Mouse (Mus musculus) hindbrain, embryonic 10.5 days (tissue): ENCODE data around the gene Gm11027. TPM values are rescaled to one million over a fixed set of nuclear protein-coding genes. Genes with fewer than 3 reads are reported as not detected.
A peak's percentile ranks its signal among the peaks of the same experiment; 100 is the strongest.

Source experiments
- DNase-seq: peaks from one replicate; pipeline ENCODE4 v3.0.0-alpha.2; 2017; ENCODE audit warnings: low spot score
- H3K27ac ChIP-seq: fragments of 300-500 bp; sonication (generic); 2 replicates; pipeline ENCODE4 v1.5.1; 2016; ENCODE audit warnings: mild to moderate bottlenecking, moderate library complexity
- H3K27me3 ChIP-seq: fragments of 300-500 bp; sonication (generic); 2 replicates; pipeline ENCODE4 v1.6.1; 2016; ENCODE audit warnings: mild to moderate bottlenecking; ENCODE audit not compliant: poor library complexity, insufficient read depth, severe bottlenecking
- H3K36me3 ChIP-seq: fragments of 300-500 bp; sonication (generic); 2 replicates; pipeline ENCODE4 v1.6.1; 2016; ENCODE audit warnings: mild to moderate bottlenecking, moderate library complexity
- H3K4me1 ChIP-seq: fragments of 300-500 bp; sonication (generic); replicated peaks from 2 replicates; pipeline ENCODE4 v1.6.1; 2016; ENCODE audit warnings: mild to moderate bottlenecking
- H3K4me3 ChIP-seq: fragments of 300-500 bp; sonication (generic); 2 replicates; pipeline ENCODE4 v1.5.1; 2016; ENCODE audit warnings: mild to moderate bottlenecking, moderate library complexity
- H3K9me3 ChIP-seq: fragments of 300-500 bp; sonication (generic); 2 replicates; pipeline ENCODE4 v1.6.1; 2016; ENCODE audit warnings: mild to moderate bottlenecking, moderate library complexity
- WGBS: fragments of 180-500 bp; shearing (Covaris S2); methylation state at CpG from one replicate; pipeline ENCODE4 v1.1.7; 2016; 5-methylcytosine and 5-hydroxymethylcytosine counted together
- polyA plus RNA-seq: library from polyadenylated mRNA; unstranded; fragments of >200 nt; fragmentation: Nextera tagmentation; extraction: Ambion mirVana; gene quantifications from 2 replicates; pipeline ENCODE4 v1.2.1, GENCODE M21; 2016

Gene Gm11027
- polyA plus RNA-seq, 1 experiment from 2014 or later = not detected

DNA sequence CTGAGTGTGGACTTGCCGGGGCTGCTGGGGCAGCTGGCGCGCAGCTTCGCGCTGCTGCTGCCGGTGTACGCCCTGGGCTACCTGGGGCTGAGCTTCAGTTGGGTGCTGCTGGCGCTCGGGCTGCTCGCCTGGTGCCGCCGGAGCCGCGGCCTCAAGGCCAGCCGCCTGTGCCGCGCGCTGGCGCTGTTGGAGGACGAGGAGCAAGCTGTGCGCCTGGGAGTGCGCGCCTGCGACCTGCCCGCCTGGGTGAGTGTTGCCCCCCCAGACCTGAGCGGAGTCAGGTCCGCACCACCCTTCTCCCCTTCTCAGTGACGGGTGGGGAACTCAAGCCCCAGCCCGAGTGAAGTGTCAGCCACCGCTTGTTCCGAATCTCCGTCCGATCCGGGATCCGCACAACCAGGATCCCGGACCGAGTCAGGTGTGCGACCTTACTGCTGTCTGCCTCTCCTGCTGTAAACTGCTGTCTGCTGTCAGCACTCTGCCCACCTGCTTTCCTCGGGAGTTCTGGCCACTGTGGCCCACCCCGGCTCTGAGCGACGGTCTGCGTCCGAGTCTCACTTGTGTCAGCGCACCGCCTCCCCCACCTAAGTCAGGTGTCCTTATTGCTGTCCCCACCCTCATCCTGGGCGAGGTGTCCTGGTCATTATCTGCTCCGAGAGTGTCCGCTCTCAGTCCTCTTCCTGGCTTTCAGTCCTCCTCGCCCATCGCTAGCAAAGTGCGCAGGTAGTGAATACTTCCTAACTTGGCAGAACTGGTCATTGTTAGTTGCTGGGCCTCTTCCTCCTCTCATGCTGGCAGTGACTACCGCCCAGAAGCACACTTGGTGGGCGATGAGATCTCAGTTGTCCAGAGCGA is 6.5 kb downstream of the Gm11027 start:
- Histone ChIP-seq H3K4me3 (peak overlapping the region; percentile 97), H3K9me3 (no peaks in the 10 kb centered on the region), H3K36me3 (no peaks in the 10 kb centered on the region), H3K27me3 (no peaks in the 10 kb centered on the region), H3K4me1 (peaks cover 17% of the 10 kb centered on the region), H3K27ac (peak overlapping the region; percentile 96)
- peak; percentile 29 for DNase-seq
- under 1% methylated on average over 55 of the region's 55 CpGs for WGBS

DNA sequence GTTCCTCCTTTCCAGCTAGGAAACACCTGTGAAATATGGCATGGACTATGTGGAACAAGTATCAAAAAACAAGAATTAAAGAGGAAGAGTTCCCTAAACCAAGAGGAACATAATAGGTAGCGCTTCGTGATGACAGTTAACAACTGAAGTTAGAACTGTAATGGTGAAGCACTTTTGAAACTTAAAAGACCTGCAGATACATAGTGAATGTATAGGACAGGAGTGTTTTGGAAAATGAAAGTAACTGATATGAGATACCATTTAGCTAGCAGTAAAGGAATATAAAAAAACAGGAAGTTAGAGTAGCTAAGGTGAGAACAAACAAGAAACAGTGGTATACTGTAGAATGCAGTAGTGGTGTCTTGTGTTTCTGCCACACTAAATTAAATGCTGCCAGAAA is 7.7 kb downstream of the Gm11027 start:
- H3K4me3 ChIP-seq = peak overlapping the region; percentile 97; the same call in 1 of the 2 replicates
- WGBS = 95% methylated on average over 2 of the region's 2 CpGs
- H3K27ac ChIP-seq = no peak overlapping the region
- H3K4me1 ChIP-seq = peaks cover 17% of the 10 kb centered on the region
- DNase-seq = no peak
- no peaks in the 10 kb centered on the region for H3K27me3 ChIP-seq
- no peaks in the 10 kb centered on the region for H3K9me3 ChIP-seq
- H3K36me3 ChIP-seq = no peaks in the 10 kb centered on the region

DNA sequence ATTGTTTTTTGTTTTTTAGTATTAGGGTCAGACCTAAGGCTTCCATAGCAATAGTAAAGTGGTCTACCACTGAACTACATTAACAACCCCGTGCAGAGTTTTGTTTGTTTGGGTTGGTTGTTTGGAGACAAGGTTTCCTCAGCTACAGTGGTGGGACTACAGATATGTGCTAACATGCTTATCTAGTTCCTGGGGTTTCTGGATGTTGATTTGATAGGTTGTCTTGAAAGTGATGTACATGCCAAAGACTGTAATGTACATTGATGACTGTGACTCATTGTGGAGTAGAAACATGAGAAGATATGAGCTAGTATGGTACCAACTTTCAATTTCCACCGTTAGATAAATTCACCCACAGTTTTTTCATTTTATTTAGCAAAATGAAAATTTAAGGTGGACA is 8.3 kb downstream of the Gm11027 start:
- H3K36me3 ChIP-seq = no peaks in the 10 kb centered on the region
- DNase-seq = no peak
- H3K27ac ChIP-seq = no peak overlapping the region
- no peaks in the 10 kb centered on the region for H3K9me3 ChIP-seq
- WGBS = 88% methylated on average over 2 of the region's 2 CpGs
- H3K4me3 ChIP-seq = no peak overlapping the region
- H3K27me3 ChIP-seq = no peaks in the 10 kb centered on the region
- H3K4me1 ChIP-seq = peaks cover 17% of the 10 kb centered on the region

DNA sequence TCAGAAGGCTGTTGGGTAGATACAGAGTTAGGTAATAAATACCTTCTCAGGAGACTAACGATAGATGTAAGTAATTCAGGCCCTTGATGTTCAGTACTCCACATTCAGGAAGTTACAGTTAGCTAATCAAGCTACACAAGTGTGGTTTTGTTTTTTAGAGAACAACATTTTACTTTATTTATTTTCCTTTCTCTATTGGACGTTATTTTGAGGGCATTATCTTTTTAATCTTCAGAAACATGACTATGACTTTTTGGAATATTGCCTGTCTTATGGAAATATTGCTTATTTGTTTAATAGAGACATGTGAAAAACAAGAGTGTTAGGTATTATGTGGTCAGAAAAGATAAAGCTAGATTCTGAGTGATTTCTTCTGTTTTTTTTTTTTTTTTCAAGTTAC is 18.0 kb downstream of the Gm11027 start:
- WGBS = 86% methylated on average over 2 of the region's 2 CpGs
- Histone ChIP-seq H3K9me3 (no peaks in the 10 kb centered on the region), H3K36me3 (no peaks in the 10 kb centered on the region), H3K27me3 (no peaks in the 10 kb centered on the region), H3K27ac (no peak overlapping the region), H3K4me3 (no peak overlapping the region), H3K4me1 (no peaks in the 10 kb centered on the region)
- no peak for DNase-seq

DNA sequence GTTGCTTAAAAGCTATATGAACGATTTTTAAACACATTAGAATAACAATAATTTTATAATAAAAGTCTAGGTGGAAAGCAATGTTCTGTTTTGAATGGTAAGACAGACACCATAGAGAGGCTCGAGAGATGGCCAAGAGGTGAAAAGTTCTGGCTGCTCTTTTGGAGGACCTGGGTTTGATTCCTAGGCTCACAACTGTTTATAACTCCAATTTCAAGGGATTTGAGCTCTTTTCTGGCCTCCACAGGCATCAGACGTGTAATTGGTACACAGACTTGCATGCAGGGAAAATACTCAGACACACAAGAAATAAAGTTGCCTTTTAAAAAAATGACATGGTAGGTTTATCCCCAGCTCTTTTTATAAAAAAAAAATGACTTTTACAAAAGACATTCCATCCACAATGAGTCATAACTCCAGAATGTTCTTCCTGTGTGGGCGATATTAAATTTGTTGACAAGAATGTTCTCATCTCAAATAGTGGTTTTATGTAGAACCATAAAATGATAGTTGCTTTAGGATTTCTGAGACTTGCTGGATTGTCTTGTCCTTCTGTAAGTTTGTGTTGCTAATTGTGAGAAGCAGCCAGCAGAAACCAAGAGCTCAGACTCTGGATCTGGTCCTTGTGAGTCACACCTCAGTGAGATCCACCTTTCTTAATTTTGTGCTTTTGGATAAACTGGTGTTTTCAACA is 18.6 kb downstream of the Gm11027 start:
- H3K27me3 ChIP-seq = no peaks in the 10 kb centered on the region
- H3K9me3 ChIP-seq = no peaks in the 10 kb centered on the region
- H3K36me3 ChIP-seq = no peaks in the 10 kb centered on the region
- H3K27ac ChIP-seq = no peak overlapping the region
- DNase-seq = no peak
- WGBS = 86% methylated on average over 4 of the region's 4 CpGs
- no peak overlapping the region for H3K4me3 ChIP-seq
- H3K4me1 ChIP-seq = no peaks in the 10 kb centered on the region

DNA sequence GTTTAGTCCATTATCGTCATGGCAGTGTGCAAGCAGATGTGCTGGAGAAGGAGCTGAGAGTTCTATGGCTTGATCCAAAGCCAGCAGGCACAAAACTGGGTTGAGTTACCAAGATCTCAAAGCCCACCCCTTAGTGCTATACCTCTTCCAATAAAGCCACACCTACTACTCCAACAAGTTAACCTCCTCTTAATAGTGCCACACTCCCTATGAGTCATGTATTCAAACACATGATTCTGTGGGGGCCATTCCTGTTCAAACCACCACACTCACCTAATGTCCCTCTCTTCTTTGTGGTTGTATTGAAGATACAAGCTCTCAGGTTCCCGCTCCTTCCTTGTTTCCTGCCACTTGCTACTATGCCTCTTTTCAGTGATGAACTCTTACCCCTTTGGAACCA is 24.7 kb downstream of the Gm11027 start:
- no peaks in the 10 kb centered on the region for H3K9me3 ChIP-seq
- WGBS = 89% methylated on average over 2 of the region's 2 CpGs

DNA sequence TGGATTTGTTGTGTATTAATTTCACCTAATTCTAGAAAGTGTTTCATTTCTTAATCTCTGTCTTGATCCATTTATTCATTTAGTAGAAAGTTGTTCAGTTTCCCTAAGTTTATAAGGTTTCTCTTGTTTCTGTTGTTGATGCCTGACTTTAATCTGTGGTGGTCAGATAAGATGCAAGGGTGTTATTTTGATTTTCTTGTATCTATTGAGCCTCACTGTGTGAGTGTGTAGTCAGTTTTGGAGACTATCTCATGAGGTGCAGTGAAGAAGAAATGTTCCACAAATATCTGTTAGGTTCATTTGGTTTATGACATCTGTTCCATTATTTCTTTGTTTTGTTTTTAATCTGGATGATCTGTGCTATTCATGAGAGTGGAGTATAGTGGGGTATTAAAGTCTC is 27.0 kb downstream of the Gm11027 start:
- no peak overlapping the region for H3K4me3 ChIP-seq
- no peaks in the 10 kb centered on the region for H3K36me3 ChIP-seq
- no peak for DNase-seq
- no peaks in the 10 kb centered on the region for H3K9me3 ChIP-seq
- no peaks in the 10 kb centered on the region for H3K27me3 ChIP-seq
- H3K4me1 ChIP-seq = no peaks in the 10 kb centered on the region
- no peak overlapping the region for H3K27ac ChIP-seq

More for the DNA sequence above, 24.7 kb downstream of the Gm11027 start:
- Histone ChIP-seq H3K4me1 (no peaks in the 10 kb centered on the region), H3K36me3 (no peaks in the 10 kb centered on the region), H3K4me3 (no peak overlapping the region), H3K27me3 (no peaks in the 10 kb centered on the region), H3K27ac (no peak overlapping the region)
- DNase-seq = no peak

DNA sequence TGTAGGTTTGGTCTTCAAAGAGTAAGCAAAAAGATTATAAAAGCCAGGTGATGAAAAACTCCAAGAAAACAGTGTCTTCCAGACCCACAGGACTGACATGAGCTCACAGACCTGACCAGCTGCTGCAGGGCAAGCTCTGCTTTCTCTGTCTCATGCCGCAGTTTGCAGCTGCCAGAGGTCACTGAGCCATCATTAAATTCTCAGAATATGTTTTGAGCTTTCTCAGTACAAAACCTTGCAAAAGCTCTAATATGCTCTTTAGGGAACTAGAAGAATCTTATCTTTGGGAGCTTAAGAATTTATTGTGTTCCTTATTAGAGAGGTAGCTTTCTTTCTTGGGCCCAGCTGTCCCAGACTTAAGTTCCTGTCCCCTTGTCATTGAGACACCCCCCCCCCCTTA is 30.9 kb downstream of the Gm11027 start:
- Histone ChIP-seq H3K27ac (no peak overlapping the region), H3K36me3 (no peaks in the 10 kb centered on the region), H3K27me3 (no peaks in the 10 kb centered on the region), H3K4me3 (no peak overlapping the region), H3K9me3 (no peaks in the 10 kb centered on the region), H3K4me1 (no peaks in the 10 kb centered on the region)
- WGBS = 76% methylated on average over 1 of the region's 1 CpGs
- DNase-seq = no peak

DNA sequence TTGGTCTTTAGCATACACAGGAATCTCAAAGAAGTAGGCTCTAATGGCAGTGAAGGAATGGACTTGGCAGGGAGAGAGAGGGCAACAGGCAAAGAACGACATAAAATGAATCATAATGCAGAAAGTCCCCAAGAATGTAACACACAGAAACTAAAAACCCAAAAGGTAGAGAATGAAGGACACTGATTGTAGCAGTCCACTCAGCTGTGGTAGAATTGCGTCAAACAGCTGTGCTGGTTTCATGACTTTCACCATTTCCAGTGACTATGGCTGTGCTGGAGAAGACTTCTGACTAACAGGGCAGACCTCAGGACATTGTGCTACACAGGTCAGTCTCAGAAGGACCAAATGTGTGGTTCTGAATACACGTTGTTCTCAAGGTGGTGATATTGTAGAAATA is 32.7 kb downstream of the Gm11027 start:
- 93% methylated on average over 3 of the region's 3 CpGs for WGBS
- Histone ChIP-seq H3K9me3 (no peaks in the 10 kb centered on the region), H3K4me1 (no peaks in the 10 kb centered on the region), H3K27ac (no peak overlapping the region), H3K36me3 (no peaks in the 10 kb centered on the region), H3K27me3 (no peaks in the 10 kb centered on the region), H3K4me3 (no peak overlapping the region)
- no peak for DNase-seq

DNA sequence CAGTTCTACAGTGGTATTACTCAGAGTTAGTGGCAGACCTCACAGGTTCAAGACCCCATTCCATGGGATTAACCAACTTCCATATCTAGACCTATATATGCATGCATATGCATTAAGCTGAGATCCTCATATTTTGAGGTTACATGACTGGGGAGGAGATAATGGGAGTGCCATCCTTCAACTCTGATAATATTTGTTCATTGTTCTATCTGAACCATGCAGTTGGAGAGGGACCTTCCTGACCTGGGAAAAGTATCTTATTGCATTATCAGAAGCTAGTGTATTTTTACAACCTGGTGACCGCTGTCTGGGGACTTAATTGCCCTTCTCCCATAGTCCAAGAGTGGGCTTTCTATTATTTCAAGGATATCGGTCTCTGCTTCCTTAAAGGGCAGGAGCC is 33.4 kb downstream of the Gm11027 start:
- no peaks in the 10 kb centered on the region for H3K9me3 ChIP-seq
- no peaks in the 10 kb centered on the region for H3K27me3 ChIP-seq
- no peaks in the 10 kb centered on the region for H3K4me1 ChIP-seq
- no peaks in the 10 kb centered on the region for H3K36me3 ChIP-seq
- WGBS = 85% methylated on average over 2 of the region's 2 CpGs
- no peak overlapping the region for H3K27ac ChIP-seq
- DNase-seq = no peak
- H3K4me3 ChIP-seq = no peak overlapping the region

DNA sequence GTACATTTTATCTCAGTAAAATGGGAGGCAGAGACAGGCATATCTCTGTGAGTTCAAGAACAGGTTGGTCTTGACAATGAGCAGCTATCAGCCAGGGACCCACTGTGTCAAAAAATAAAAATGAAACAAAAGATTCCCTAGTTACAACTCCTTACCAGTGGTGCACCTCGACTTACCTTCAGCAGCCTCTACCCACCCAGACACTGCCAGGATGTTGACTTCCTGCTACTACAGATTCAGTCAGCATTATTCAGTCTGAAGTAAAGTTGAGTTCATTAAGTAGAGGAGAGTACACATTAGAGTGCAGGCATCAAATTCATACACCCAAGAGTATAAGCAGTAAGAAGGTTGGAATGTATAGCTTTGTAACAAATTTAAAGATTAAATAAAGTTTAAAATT is 38.6 kb downstream of the Gm11027 start:
- Histone ChIP-seq H3K27me3 (no peaks in the 10 kb centered on the region), H3K36me3 (no peaks in the 10 kb centered on the region), H3K9me3 (no peaks in the 10 kb centered on the region), H3K27ac (no peak overlapping the region), H3K4me3 (no peak overlapping the region), H3K4me1 (no peaks in the 10 kb centered on the region)
- 88% methylated on average over 1 of the region's 1 CpGs for WGBS
- no peak for DNase-seq

DNA sequence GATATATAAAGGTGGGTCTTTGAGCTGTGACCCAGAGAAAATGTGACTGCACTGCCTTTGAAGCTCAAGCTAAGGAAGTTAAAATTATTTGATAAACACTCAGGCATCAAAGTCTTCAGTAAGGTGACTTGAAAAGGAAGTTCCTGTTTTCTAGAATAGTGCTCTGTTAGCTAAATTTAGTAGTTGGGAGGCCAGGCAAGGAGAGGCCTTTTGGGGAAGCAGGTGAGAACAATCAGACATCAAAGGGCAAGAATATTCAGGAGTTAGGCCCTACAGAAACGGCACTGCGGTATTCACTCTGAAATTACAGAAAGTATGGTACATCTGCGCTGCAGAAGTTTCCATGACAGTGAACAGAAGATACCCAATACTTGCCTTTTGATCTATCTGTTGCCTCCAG is 40.3 kb downstream of the Gm11027 start:
- Histone ChIP-seq H3K36me3 (no peaks in the 10 kb centered on the region), H3K27me3 (no peaks in the 10 kb centered on the region), H3K27ac (no peak overlapping the region), H3K4me3 (no peak overlapping the region), H3K4me1 (no peaks in the 10 kb centered on the region), H3K9me3 (no peaks in the 10 kb centered on the region)
- 90% methylated on average over 3 of the region's 3 CpGs for WGBS
- no peak for DNase-seq

DNA sequence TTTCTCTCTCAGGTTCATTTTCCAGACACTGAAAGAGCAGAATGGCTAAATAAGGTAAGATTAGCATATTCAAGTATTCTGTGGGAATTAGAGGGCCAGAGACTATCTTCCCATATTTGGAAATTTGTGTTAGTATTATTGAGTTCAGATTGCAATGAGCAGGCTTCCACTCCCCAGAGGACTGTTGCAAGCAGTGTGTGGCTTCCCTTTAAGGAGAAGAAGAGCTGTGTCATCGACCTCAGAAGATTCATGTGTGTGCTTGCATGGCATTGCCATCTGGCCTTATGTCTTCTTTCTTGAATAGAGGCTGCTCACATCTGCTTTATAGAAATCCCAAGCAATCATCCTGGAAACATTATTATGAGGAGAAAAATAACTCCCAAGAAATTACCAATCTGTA is 42.6 kb downstream of the Gm11027 start:
- WGBS = 85% methylated on average over 1 of the region's 1 CpGs
- no peak for DNase-seq

More for the DNA sequence above, 42.6 kb downstream of the Gm11027 start:
- Histone ChIP-seq H3K4me3 (no peak overlapping the region), H3K27me3 (no peaks in the 10 kb centered on the region), H3K9me3 (no peaks in the 10 kb centered on the region), H3K36me3 (no peaks in the 10 kb centered on the region), H3K27ac (no peak overlapping the region), H3K4me1 (no peaks in the 10 kb centered on the region)
